Mouse (Mus musculus): Measurements from ENCODE around the gene Ralgds. TPM values are rescaled to one million over a fixed set of nuclear protein-coding genes. Genes with fewer than 3 reads are reported as not detected.

Gene Ralgds
- polyA plus RNA-seq, 1 experiment = 133 TPM

DNA sequence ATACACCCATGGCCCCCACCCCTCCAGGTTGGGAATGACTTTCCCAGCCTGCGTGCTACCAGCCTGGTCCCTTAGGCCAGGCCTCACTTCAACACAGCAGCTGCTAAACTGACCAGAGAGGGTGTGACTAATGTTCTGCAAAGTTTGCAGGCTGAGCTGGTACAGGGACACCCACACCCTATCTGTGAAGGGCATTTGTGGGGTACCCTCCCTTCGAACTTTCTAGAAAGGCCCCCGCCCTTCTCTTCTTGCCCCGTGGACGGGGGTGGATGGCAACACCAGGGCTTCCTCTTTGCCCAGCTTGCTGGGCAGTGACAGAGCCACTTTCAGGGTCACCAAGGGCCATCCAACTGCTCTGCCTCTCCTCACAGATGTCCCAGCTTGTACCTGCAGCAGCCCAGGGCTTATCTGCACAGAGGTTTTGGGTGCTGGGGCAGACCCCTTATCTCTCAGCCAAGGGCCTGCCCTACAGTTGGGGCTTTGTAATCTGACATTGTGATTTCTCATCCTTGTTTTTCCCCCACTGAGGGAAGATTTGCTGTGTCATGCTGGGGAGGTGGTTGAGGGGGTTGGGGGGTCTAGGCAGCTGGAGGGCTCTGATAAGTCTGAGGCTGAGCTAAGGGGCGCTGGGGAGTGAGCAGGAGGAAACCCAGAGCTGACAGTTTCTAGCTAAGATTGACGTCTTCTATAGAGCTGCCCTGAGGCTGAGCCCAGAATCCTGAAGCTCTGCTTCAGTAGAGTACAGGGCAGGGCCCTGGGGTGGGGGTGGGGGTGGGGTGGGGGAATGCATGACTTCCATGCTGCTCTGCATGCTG is 85.0 kb downstream of the Ralgds start:
- Histone ChIP-seq H3K27me3 (ENCODE audit: control insufficient read depth, insufficient read depth, low read length) (no peaks in the 10 kb centered on the region), H3K4me1 (ENCODE audit: control insufficient read depth, insufficient read depth, low read length) (no peaks in the 10 kb centered on the region), H3K27ac (ENCODE audit: insufficient read depth, low read length) (no peak overlapping the region), H3K4me3 (replicated peaks; ENCODE audit: insufficient read depth, low read depth, low read length) (no peak overlapping the region)
- 82% methylated on average over 7 of the region's 7 CpGs for WGBS
- DNase-seq = no peak
- TF ChIP-seq POLR2A (IDR thresholded peaks at IDR 0.05; ENCODE audit: borderline replicate concordance, insufficient read depth, low read length) = no peak
- TF ChIP-seq CTCF (IDR thresholded peaks at IDR 0.05; ENCODE audit: borderline replicate concordance, insufficient read depth, low read depth, low read length) = no peak

- Histone ChIP-seq H3K27ac (ENCODE audit: insufficient read depth, low read length) (no peak overlapping the region), H3K4me3 (replicated peaks; ENCODE audit: insufficient read depth, low read depth, low read length) (no peak overlapping the region), H3K4me1 (ENCODE audit: control insufficient read depth, insufficient read depth, low read length) (no peaks in the 10 kb centered on the region), H3K27me3 (ENCODE audit: control insufficient read depth, insufficient read depth, low read length) (no peaks in the 10 kb centered on the region)
- DNase-seq = no peak
- WGBS = 68% methylated on average over 12 of the region's 12 CpGs
- TF ChIP-seq CTCF (IDR thresholded peaks at IDR 0.05; ENCODE audit: borderline replicate concordance, insufficient read depth, low read depth, low read length) (no peak), POLR2A (IDR thresholded peaks at IDR 0.05; ENCODE audit: borderline replicate concordance, insufficient read depth, low read length) (no peak)
Observed at GRCm38 (mm10) chr2:28598692-28599568, 86.0 kb downstream of the Ralgds start.

- Histone ChIP-seq H3K27ac (ENCODE audit: insufficient read depth, low read length) (no peak overlapping the region), H3K4me1 (ENCODE audit: control insufficient read depth, insufficient read depth, low read length) (no peaks in the 10 kb centered on the region), H3K4me3 (replicated peaks; ENCODE audit: insufficient read depth, low read depth, low read length) (no peak overlapping the region), H3K27me3 (ENCODE audit: control insufficient read depth, insufficient read depth, low read length) (no peaks in the 10 kb centered on the region)
- no peak for DNase-seq
- 74% methylated on average over 6 of the region's 6 CpGs for WGBS
- TF ChIP-seq POLR2A (IDR thresholded peaks at IDR 0.05; ENCODE audit: borderline replicate concordance, insufficient read depth, low read length) = no peak
- TF ChIP-seq CTCF (IDR thresholded peaks at IDR 0.05; ENCODE audit: borderline replicate concordance, insufficient read depth, low read depth, low read length) = no peak
Observed at GRCm38 (mm10) chr2:28599569-28599900, 86.6 kb downstream of the Ralgds start.

GRCm38 (mm10) chr2:28601720-28602590 is 89.0 kb downstream of the Ralgds start:
- Histone ChIP-seq H3K27ac (ENCODE audit: insufficient read depth, low read length) (no peak overlapping the region), H3K27me3 (ENCODE audit: control insufficient read depth, insufficient read depth, low read length) (no peaks in the 10 kb centered on the region), H3K4me3 (replicated peaks; ENCODE audit: insufficient read depth, low read depth, low read length) (no peak overlapping the region), H3K4me1 (ENCODE audit: control insufficient read depth, insufficient read depth, low read length) (no peaks in the 10 kb centered on the region)
- no peak for DNase-seq
- TF ChIP-seq CTCF (IDR thresholded peaks at IDR 0.05; ENCODE audit: borderline replicate concordance, insufficient read depth, low read depth, low read length) (no peak), POLR2A (IDR thresholded peaks at IDR 0.05; ENCODE audit: borderline replicate concordance, insufficient read depth, low read length) (no peak)
- WGBS = 43% methylated on average over 12 of the region's 12 CpGs

Other genes with a start within 250 kb of the Ralgds start
- gene Ppp1r26, start 66.3 kb upstream of the Ralgds start, polyA plus RNA-seq (2012; rRNA removed) = 11.5 and 12.4 TPM in 2 replicates
- gene 1700007K13Rik, start 46.8 kb upstream of the Ralgds start, polyA plus RNA-seq (2012; rRNA removed) = 4.0 TPM in 2 replicates
- 43.2 and 44.5 TPM in 2 replicates for gene Mrps2, start 45.1 kb upstream of the Ralgds start, polyA plus RNA-seq (2012; rRNA removed)
- 1.1 and 1.5 TPM in 2 replicates for gene Gbgt1, start 16.2 kb upstream of the Ralgds start, polyA plus RNA-seq (2012; rRNA removed)
- gene Gm10134, start 7.0 kb upstream of the Ralgds start, polyA plus RNA-seq (2012; rRNA removed) = 0.48 TPM in 1 of 2 replicates, not detected in the other
- gene Cel, start 50.3 kb downstream of the Ralgds start, polyA plus RNA-seq (2012; rRNA removed) = 0.10 TPM in 2 replicates
- 32.4 and 32.6 TPM in 2 replicates for gene Gtf3c5, start 70.6 kb downstream of the Ralgds start, polyA plus RNA-seq (2012; rRNA removed)
- 0.18 TPM in 1 of 2 replicates, not detected in the other for gene Gfi1b, start 108.9 kb downstream of the Ralgds start, polyA plus RNA-seq (2012; rRNA removed)
- gene Tsc1, start 128.1 kb downstream of the Ralgds start, polyA plus RNA-seq (2012; rRNA removed) = 34.4 and 34.9 TPM in 2 replicates
- 0.61 and 1.5 TPM in 2 replicates for gene Spaca9, start 186.6 kb downstream of the Ralgds start, polyA plus RNA-seq (2012; rRNA removed)
- 0.70 and 0.98 TPM in 2 replicates for gene Ak8, start 187.0 kb downstream of the Ralgds start, polyA plus RNA-seq (2012; rRNA removed)